Mouse (Mus musculus) neural tube, embryonic 15.5 days (tissue): Measurements from ENCODE around the gene Apba3. TPM values are rescaled to one million over a fixed set of nuclear protein-coding genes. Genes with fewer than 3 reads are reported as not detected.

ENCODE experiments used
- ATAC-seq: fragments of 200-750 bp; cut with Nextera tagmentation; 2 replicates; pipeline ENCODE4 v1.8.0; 2017; ENCODE audit warnings: mild to moderate bottlenecking, moderate TSS enrichment, moderate library complexity; ENCODE audit not compliant: low FRiP score
- H3K27ac ChIP-seq: fragments of 300-500 bp; sonication (generic); replicated peaks from 2 replicates; pipeline ENCODE4 v1.5.1; 2015; ENCODE audit warnings: mild to moderate bottlenecking, inconsistent platforms
- H3K27me3 ChIP-seq: fragments of 300-500 bp; sonication (generic); replicated peaks from 2 replicates; pipeline ENCODE4 v1.6.1; 2015; ENCODE audit warnings: inconsistent platforms
- H3K36me3 ChIP-seq: fragments of 300-500 bp; sonication (generic); 2 replicates; pipeline ENCODE4 v1.6.1; 2015; ENCODE audit warnings: inconsistent platforms
- H3K4me1 ChIP-seq: fragments of 300-500 bp; sonication (generic); 2 replicates; pipeline ENCODE4 v1.6.1; 2015; ENCODE audit warnings: inconsistent platforms
- H3K4me2 ChIP-seq: fragments of 300-500 bp; sonication (generic); 2 replicates; pipeline ENCODE4 v1.6.1; 2015; ENCODE audit warnings: inconsistent platforms, mild to moderate bottlenecking, moderate library complexity
- H3K4me3 ChIP-seq: fragments of 300-500 bp; sonication (generic); replicated peaks from 2 replicates; pipeline ENCODE4 v1.5.1; 2015; ENCODE audit warnings: mild to moderate bottlenecking, inconsistent platforms
- H3K9ac ChIP-seq: fragments of 300-500 bp; sonication (generic); replicated peaks from 2 replicates; pipeline ENCODE4 v1.6.1; 2015; ENCODE audit warnings: mild to moderate bottlenecking, inconsistent platforms
- H3K9me3 ChIP-seq: fragments of 300-500 bp; sonication (generic); replicated peaks from 2 replicates; pipeline ENCODE4 v1.6.1; 2016; ENCODE audit warnings: inconsistent platforms
- WGBS: fragments of 180-500 bp; shearing (Covaris S2); methylation state at CpG from one replicate; pipeline ENCODE4 v1.1.7; 2015; ENCODE audit warnings: mixed read lengths; 5-methylcytosine and 5-hydroxymethylcytosine counted together
- polyA plus RNA-seq: library from polyadenylated mRNA; unstranded; fragments of >200 nt; fragmentation: Nextera tagmentation; extraction: Ambion mirVana; gene quantifications from 2 replicates; pipeline ENCODE4 v1.2.1, GENCODE M21; 2015

Gene Apba3
- polyA plus RNA-seq, 1 experiment from 2014 or later: 38.0 TPM

DNA sequence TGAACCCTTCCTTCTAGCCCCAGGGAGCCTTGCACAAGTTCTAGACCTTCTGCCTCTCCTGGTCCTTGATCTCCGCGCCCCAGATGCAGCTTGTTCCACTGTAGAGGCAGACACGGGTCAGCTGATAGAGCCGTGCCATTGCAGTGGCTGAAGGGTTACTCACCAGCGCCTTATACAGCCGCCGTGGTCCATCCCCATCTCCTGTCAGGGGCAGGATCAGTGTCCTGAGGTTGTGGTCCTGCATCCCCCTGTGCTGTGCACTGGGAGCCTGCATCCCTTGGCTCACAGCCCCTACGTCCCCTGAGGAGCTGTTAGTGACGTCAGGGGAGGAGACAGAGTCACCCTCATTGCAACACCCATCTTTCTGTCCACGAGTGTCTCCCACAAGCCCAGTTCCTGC is 36.5 kb downstream of the Apba3 start:
- H3K9ac ChIP-seq: no peak overlapping the region
- WGBS: 75% methylated on average over 10 of the region's 10 CpGs

DNA sequence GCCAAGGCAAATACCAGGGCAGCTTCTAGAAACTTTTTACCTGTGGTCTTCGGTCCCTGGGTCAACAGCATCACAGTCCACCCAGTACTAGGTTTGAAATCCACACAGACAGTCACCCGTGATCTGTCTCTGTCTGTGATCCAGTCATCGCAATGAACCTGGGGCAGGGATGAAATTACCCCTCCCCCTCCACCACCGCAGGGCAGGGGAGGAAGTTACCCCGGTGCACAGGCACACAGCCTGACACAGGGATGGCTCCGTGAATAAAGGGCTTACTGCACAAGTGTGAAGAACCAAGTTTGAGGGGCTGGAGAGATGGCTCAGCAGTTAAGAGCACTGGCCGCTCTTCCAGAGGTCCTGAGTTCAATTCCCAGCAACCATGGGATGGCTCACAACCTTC is 37.0 kb downstream of the Apba3 start:
- Histone ChIP-seq H3K27ac (no peak overlapping the region), H3K4me2 (no peak overlapping the region), H3K36me3 (peaks cover 32% of the 10 kb centered on the region), H3K4me1 (peaks cover 37% of the 10 kb centered on the region), H3K4me3 (no peak overlapping the region), H3K9ac (no peak overlapping the region), H3K27me3 (no peaks in the 10 kb centered on the region), H3K9me3 (no peaks in the 10 kb centered on the region)
- WGBS: 81% methylated on average over 7 of the region's 7 CpGs
- ATAC-seq: no peak

More for the DNA sequence above, 36.5 kb downstream of the Apba3 start:
- Histone ChIP-seq H3K9me3 (no peaks in the 10 kb centered on the region), H3K4me1 (peaks cover 37% of the 10 kb centered on the region), H3K4me3 (no peak overlapping the region), H3K4me2 (no peak overlapping the region), H3K36me3 (peaks cover 28% of the 10 kb centered on the region), H3K27ac (no peak overlapping the region), H3K27me3 (no peaks in the 10 kb centered on the region)
- no peak for ATAC-seq

DNA sequence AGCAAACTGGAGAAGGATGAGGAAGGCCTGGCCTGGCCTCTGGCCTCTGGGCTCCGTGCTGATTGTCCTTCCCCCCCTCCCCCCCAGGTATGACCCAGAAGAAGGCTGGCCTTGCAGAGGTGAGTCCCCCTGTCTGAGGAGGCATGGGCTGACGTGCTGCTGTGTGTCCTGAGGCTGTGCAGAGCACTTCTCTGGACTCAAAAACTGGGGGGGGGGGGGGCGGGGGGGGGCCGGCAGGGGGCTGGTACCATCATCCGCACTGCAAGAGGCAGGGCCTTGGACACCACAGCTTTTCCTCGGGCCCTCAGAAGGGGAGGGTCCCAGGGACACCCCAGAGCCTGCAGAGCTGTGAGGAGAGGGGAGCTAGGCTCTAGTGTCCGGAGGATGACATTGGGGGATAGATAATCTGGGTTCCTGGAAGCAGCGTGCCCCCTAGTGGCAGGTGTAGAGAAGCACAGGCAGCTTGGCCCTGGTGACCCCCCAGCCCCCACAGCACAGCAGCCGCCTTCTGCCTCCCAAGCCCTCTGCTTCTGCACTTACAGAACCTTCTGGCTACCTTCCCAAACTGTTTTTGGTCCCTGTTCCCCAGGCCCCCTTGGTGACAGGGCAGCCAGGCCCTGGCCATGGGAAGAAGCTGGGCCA is 38.0 kb downstream of the Apba3 start:
- Histone ChIP-seq H3K27ac (no peak overlapping the region), H3K9ac (no peak overlapping the region), H3K36me3 (peaks cover 42% of the 10 kb centered on the region), H3K27me3 (no peaks in the 10 kb centered on the region), H3K4me3 (no peak overlapping the region), H3K4me2 (no peak overlapping the region), H3K9me3 (no peaks in the 10 kb centered on the region), H3K4me1 (peaks cover 37% of the 10 kb centered on the region)
- ATAC-seq: no peak
- WGBS: 29% methylated on average over 8 of the region's 9 CpGs

DNA sequence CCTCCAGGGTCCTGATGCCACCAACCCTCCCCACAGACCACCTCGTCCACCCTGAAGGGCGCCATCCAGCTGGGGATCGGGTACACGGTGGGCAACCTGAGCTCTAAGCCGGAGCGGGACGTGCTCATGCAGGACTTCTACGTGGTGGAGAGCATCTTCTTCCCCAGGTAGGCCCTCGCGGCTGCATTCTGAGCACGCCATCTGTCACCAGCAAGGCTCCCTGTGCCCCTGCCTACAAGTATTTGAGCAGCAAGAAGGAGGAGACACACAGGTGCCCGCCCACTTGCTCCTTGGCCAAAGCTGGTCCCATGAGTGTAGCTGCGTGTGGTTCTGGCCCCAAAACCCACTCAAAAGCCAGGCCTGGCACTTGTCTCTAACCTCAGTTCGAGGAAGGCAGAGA is 38.9 kb downstream of the Apba3 start:
- Histone ChIP-seq H3K27ac (no peak overlapping the region), H3K36me3 (peaks cover 51% of the 10 kb centered on the region), H3K4me1 (peaks cover 30% of the 10 kb centered on the region), H3K9me3 (no peaks in the 10 kb centered on the region), H3K9ac (no peak overlapping the region), H3K4me2 (no peak overlapping the region), H3K27me3 (no peaks in the 10 kb centered on the region), H3K4me3 (no peak overlapping the region)
- WGBS: 93% methylated on average over 14 of the region's 14 CpGs
- ATAC-seq: no peak

DNA sequence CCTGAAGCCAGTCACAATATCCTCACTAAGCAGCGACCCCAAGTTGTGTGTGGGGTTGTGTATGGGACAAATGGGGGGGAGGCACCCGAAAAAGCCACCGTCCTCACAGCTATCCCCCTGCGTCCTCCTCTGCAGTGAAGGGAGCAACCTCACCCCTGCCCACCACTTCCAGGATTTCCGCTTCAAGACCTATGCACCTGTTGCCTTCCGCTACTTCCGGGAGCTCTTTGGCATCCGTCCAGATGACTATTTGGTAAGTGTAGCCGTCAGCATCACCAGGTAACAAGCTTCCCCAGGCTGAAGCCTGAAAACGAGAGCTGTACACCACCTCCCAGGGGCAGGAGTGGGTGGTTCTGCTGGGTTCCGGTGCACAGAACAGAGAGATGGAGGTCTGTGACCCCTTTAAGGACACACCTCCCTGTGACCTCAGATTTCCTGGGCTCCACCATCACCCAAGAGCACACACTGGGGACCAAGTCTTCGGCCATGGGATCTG is 39.5 kb downstream of the Apba3 start:
- Histone ChIP-seq H3K9ac (no peak overlapping the region), H3K36me3 (peaks cover 57% of the 10 kb centered on the region), H3K4me3 (no peak overlapping the region), H3K27ac (no peak overlapping the region), H3K27me3 (no peaks in the 10 kb centered on the region), H3K4me1 (peaks cover 26% of the 10 kb centered on the region), H3K9me3 (no peaks in the 10 kb centered on the region), H3K4me2 (no peak overlapping the region)
- no peak for ATAC-seq
- WGBS: 90% methylated on average over 12 of the region's 12 CpGs

DNA sequence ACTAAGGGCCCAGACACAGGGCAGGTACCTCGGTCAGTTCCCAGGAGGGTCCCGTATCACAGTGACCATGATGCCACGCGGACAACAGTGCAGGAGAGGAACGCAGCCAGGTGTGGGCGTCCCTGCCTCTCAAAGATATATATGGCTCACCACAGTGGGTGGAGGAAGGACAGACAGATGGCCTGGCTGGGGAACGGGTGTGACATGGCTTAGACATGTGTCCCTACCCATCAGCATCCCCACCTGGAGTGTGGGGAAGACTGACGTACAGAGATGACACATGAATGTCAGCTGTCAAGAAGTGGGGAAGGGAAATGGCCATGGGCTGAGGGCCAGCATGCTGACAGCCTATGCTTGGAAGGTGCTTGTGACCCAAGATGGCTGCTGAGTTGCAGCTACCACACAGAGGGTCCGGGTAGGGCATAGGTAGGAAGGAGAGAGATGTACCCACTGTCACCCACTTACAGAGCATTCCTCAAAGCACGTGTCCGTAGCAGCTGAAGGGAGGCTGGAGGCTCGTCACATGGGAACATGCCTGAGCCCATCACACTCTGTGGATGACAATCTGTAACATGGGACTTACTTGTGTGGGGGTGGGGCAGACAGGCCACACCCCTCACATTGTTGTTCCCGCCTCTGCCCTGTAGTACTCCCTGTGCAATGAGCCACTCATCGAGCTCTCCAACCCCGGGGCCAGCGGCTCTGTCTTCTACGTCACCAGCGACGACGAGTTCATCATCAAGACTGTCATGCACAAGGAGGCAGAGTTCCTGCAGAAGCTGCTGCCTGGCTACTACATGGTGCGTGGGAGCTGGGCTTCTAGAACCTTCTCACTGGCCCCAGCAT is 40.3 kb downstream of the Apba3 start:
- Histone ChIP-seq H3K4me3 (no peak overlapping the region), H3K9me3 (no peaks in the 10 kb centered on the region), H3K9ac (no peak overlapping the region), H3K4me2 (no peak overlapping the region), H3K27ac (no peak overlapping the region), H3K36me3 (peaks cover 65% of the 10 kb centered on the region), H3K4me1 (peaks cover 24% of the 10 kb centered on the region), H3K27me3 (no peaks in the 10 kb centered on the region)
- WGBS: 95% methylated on average over 21 of the region's 21 CpGs
- no peak for ATAC-seq

DNA sequence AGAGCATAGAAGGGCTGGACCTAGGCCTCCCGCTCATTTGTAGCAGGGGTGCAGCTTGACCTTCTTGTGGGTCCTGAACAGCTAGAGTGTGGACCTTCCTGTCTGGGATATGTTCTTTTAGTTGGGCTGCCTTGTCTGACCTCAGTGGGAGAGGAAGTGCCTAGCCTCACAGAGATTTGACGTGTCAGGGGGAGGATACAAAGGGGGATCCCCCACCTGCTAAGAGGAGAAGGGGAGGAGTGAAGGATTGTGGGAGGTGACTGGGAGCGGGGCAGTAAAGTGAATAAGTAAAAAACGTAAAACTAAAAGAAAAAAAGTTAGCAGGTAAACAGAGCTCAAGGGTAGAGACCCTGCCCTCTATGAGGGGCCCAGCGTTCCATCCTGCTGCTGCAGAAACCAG is 42.8 kb downstream of the Apba3 start:
- ATAC-seq: no peak
- Histone ChIP-seq H3K27me3 (no peaks in the 10 kb centered on the region), H3K36me3 (peaks cover 89% of the 10 kb centered on the region), H3K4me1 (no peaks in the 10 kb centered on the region), H3K27ac (no peak overlapping the region), H3K9me3 (no peaks in the 10 kb centered on the region), H3K4me2 (no peak overlapping the region), H3K4me3 (no peak overlapping the region), H3K9ac (no peak overlapping the region)
- WGBS: 84% methylated on average over 5 of the region's 5 CpGs

DNA sequence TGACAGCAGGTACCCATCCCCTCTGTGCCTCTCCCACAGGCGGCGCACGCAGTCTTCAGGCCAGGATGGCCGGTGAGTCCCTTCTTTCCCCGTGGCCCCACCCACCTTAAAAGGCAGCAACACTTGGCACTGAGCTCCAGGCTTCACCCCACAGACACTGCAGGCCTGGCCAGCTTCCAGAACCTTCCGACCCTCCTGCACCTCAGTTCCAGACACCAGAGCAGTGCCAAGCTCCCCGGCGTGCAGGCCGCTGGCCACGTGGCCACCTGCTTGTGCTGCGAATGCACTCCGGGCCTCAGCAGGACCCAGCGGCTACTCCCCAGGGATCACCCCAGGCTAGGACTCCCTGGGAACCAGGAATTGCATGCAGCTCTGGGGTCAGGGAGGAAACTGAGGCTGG is 46.8 kb downstream of the Apba3 start:
- no peak for ATAC-seq
- WGBS: 92% methylated on average over 13 of the region's 13 CpGs

DNA sequence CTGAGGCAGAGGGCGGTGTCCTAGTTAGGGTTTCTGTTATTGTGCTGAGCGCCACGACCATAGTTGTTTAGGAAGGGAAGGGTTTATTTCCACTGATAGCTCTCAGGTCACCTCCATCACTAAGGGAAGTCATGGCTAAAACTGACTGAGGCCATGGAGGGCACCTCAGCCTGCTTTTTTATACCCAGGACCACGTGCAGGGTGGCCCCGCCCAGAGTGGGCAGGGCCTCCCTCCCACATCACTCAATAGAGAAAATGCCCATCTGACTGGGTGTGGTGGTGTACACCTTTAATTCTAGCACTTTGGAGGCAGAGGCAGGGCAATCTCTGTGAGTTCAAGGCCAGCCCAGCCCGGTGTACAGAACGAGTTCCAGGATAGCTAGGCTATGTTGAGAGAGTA is 47.4 kb downstream of the Apba3 start:
- Histone ChIP-seq H3K9me3 (no peaks in the 10 kb centered on the region), H3K4me1 (peaks cover 14% of the 10 kb centered on the region), H3K36me3 (peaks cover 87% of the 10 kb centered on the region), H3K27me3 (no peaks in the 10 kb centered on the region), H3K4me3 (no peak overlapping the region), H3K9ac (no peak overlapping the region), H3K4me2 (no peak overlapping the region), H3K27ac (no peak overlapping the region)
- ATAC-seq: no peak
- WGBS: 82% methylated on average over 7 of the region's 7 CpGs

More for the DNA sequence above, 46.8 kb downstream of the Apba3 start:
- Histone ChIP-seq H3K27ac (no peak overlapping the region), H3K9ac (no peak overlapping the region), H3K4me2 (no peak overlapping the region), H3K4me3 (no peak overlapping the region), H3K27me3 (no peaks in the 10 kb centered on the region), H3K36me3 (peaks cover 88% of the 10 kb centered on the region), H3K4me1 (peaks cover 8% of the 10 kb centered on the region; the same call in 1 of the 2 replicates), H3K9me3 (no peaks in the 10 kb centered on the region)

DNA sequence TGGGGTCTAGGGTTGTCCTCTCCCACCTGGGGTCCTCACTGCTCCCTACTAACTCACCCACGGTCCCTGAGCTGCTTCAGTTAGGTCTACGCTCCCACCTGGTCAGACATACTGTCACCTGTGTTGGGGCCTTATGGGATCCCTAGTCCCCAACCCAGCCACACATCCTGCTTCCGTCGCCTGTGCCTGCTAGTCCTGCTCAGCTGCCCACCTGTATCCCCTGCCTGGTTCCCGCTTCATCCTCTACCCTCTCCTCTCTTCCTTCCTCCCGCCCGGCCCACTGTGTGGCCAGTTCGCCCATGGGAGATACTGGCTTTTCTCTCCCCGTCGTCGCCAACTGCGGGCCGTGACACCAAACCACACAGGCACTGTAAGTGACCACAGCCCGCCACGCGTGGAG is 48.8 kb downstream of the Apba3 start:
- WGBS: 94% methylated on average over 16 of the region's 16 CpGs
- no peak for ATAC-seq
- peaks cover 22% of the 10 kb centered on the region for H3K4me1 ChIP-seq

DNA sequence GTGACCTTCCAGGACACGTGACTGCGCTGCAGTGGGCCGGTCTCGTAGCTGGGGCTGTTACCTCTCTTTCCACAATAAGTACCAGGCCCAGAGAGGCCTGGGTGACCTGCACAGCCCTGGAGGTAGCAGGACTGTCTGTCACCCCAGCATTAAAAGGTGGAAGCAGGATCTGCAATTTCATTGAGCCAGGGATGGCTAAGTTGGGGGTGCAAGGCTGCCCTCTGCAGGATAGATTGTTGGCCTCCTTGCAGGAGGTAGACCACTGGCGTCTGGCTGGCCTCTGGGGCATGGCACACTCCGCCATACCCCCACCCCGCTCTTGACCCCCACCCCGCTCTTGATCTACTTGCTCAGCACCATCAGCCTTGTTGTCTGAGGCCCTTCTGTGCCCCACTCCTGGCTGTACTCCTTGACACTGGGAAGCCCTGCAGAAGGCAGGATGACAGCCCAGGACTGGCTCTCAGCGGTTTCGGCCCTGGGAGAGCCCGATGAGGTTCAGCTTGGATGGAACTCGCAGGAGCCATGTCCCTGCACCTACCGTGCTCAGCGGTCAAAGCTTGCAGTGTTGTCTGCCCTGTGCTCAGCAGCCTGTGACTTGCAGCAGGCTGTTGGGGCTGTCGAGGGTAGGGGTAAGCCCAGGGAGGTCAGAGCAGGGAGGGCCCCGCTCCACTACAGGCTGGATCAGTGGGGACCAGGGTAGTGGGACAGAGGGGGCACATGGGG is 49.7 kb downstream of the Apba3 start:
- Histone ChIP-seq H3K4me1 (peaks cover 24% of the 10 kb centered on the region), H3K9ac (0 out of 2 replicates have a peak overlapping the region, but pooled peaks have one; percentile 14), H3K4me2 (peak overlapping the region; percentile 38), H3K36me3 (peaks cover 64% of the 10 kb centered on the region), H3K27ac (no peak overlapping the region), H3K9me3 (no peaks in the 10 kb centered on the region), H3K4me3 (no peak overlapping the region), H3K27me3 (no peaks in the 10 kb centered on the region)
- ATAC-seq: no peak
- WGBS: 47% methylated on average over 16 of the region's 16 CpGs

More for the DNA sequence above, 48.8 kb downstream of the Apba3 start:
- H3K9me3 ChIP-seq: no peaks in the 10 kb centered on the region
- no peak overlapping the region for H3K4me3 ChIP-seq
- H3K36me3 ChIP-seq: peaks cover 73% of the 10 kb centered on the region
- H3K27me3 ChIP-seq: no peaks in the 10 kb centered on the region
- H3K27ac ChIP-seq: no peak overlapping the region
- no peak overlapping the region for H3K4me2 ChIP-seq
- H3K9ac ChIP-seq: no peak overlapping the region
